Mouse (Mus musculus) forebrain, embryonic 10.5 days (tissue): Measurements from ENCODE around the gene Rpl23a. TPM values are rescaled to one million over a fixed set of nuclear protein-coding genes. Genes with fewer than 3 reads are reported as not detected.
"Not testable (repeated sequence)": the region's sequence is repeated elsewhere in the genome, so short reads cannot be mapped to it uniquely, and the experiment has no call there.

Experiments used
- DNase-seq: peaks from one replicate; pipeline ENCODE4 v3.0.0-alpha.2; 2017; ENCODE audit warnings: low spot score; ENCODE audit errors: extremely low spot score
- H3K27ac ChIP-seq: fragments of 300-500 bp; sonication (generic); 2 replicates; pipeline ENCODE4 v1.5.1; 2016; ENCODE audit warnings: mild to moderate bottlenecking
- H3K27me3 ChIP-seq: fragments of 300-500 bp; sonication (generic); 2 replicates; pipeline ENCODE4 v1.6.1; 2016; ENCODE audit warnings: mild to moderate bottlenecking; ENCODE audit not compliant: poor library complexity, severe bottlenecking
- H3K36me3 ChIP-seq: fragments of 300-500 bp; sonication (generic); replicated peaks from 2 replicates; pipeline ENCODE4 v1.6.1; 2016; ENCODE audit warnings: mild to moderate bottlenecking, moderate library complexity
- H3K4me1 ChIP-seq: fragments of 300-500 bp; sonication (generic); 2 replicates; pipeline ENCODE4 v1.6.1; 2016
- H3K4me3 ChIP-seq: fragments of 300-500 bp; sonication (generic); 2 replicates; pipeline ENCODE4 v1.5.1; 2016; ENCODE audit warnings: mild to moderate bottlenecking, moderate library complexity
- H3K9me3 ChIP-seq: fragments of 300-500 bp; sonication (generic); 2 replicates; pipeline ENCODE4 v1.6.1; 2016; ENCODE audit warnings: mild to moderate bottlenecking, moderate library complexity
- WGBS: fragments of 180-500 bp; shearing (Covaris S2); methylation state at CpG from one replicate; pipeline ENCODE4 v1.1.7; 2016; 5-methylcytosine and 5-hydroxymethylcytosine counted together
- polyA plus RNA-seq: library from polyadenylated mRNA; unstranded; fragments of >200 nt; fragmentation: Nextera tagmentation; extraction: Ambion mirVana; gene quantifications from 2 replicates; pipeline ENCODE4 v1.2.1, GENCODE M21; 2016

Gene Rpl23a
- polyA plus RNA-seq, 1 experiment from 2014 or later = 1,073 TPM

- Histone ChIP-seq H3K4me3 (peak overlapping the region; percentile 56), H3K9me3 (no peaks in the 10 kb centered on the region), H3K4me1 (peaks cover 28% of the 10 kb centered on the region), H3K27ac (peak overlapping the region; percentile 75), H3K36me3 (peaks cover 38% of the 10 kb centered on the region), H3K27me3 (no peaks in the 10 kb centered on the region)
- WGBS = 62% methylated on average over 23 of the region's 23 CpGs
- DNase-seq = no peak
These were observed 11.9 kb upstream of the Rpl23a start for GRCm38 (mm10) chr11:78195101-78195863.

GRCm38 (mm10) chr11:78194411-78195100 lies 11.2 kb upstream of the Rpl23a start:
- WGBS = 3% methylated on average over 30 of the region's 30 CpGs

GRCm38 (mm10) chr11:78193113-78193512 lies 9.7 kb upstream of the Rpl23a start, which contains the start of gene Proca1:
Proca1 (plus strand) TSS chr11:78193392.
- H3K27me3 ChIP-seq = no peaks in the 10 kb centered on the region
- 93% methylated on average over 1 of the region's 1 CpGs for WGBS
- H3K9me3 ChIP-seq = no peaks in the 10 kb centered on the region
- H3K4me1 ChIP-seq = peaks cover 49% of the 10 kb centered on the region
- no peak for DNase-seq
- no peak within 1 kb of the TSS for H3K27ac ChIP-seq
- peaks cover 43% of the 10 kb centered on the region for H3K36me3 ChIP-seq
- H3K4me3 ChIP-seq = peak within 1 kb of the TSS; percentile 56

More at GRCm38 (mm10) chr11:78194411-78195100, 11.2 kb upstream of the Rpl23a start:
- Histone ChIP-seq H3K27ac (peak overlapping the region; percentile 75), H3K36me3 (peaks cover 43% of the 10 kb centered on the region), H3K4me3 (peak overlapping the region; percentile 56), H3K9me3 (no peaks in the 10 kb centered on the region), H3K4me1 (peaks cover 35% of the 10 kb centered on the region), H3K27me3 (no peaks in the 10 kb centered on the region)
- peak; percentile 79 for DNase-seq

DNA sequence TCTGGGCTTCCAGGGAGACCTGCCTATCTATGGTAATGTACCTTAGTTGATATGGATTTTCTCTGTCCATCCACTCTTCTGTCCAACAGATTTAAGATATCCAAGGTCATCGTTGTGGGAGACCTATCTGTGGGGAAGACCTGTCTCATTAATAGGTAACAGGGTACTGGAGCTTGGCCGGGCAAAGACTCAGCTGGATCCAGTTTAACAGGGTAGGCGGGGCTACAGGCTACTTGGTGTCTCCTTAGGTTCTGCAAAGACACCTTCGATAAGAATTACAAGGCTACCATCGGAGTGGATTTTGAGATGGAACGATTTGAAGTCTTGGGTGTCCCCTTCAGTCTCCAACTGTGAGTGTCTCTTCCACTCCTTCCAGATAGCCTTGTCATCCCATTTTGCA lies 6.7 kb upstream of the Rpl23a start:
- no peaks in the 10 kb centered on the region for H3K9me3 ChIP-seq
- H3K36me3 ChIP-seq = peaks cover 43% of the 10 kb centered on the region
- 64% methylated on average over 6 of the region's 6 CpGs for WGBS
- peak overlapping the region; percentile 99 for H3K27ac ChIP-seq
- H3K27me3 ChIP-seq = no peaks in the 10 kb centered on the region
- peak overlapping the region; percentile 81 for H3K4me3 ChIP-seq
- H3K4me1 ChIP-seq = peaks cover 44% of the 10 kb centered on the region
- DNase-seq = no peak

- H3K36me3 ChIP-seq = peaks cover 43% of the 10 kb centered on the region
- under 1% methylated on average over 42 of the region's 42 CpGs for WGBS
- no peaks in the 10 kb centered on the region for H3K27me3 ChIP-seq
- peak overlapping the region; percentile 99 for H3K27ac ChIP-seq
- no peaks in the 10 kb centered on the region for H3K9me3 ChIP-seq
- peaks cover 38% of the 10 kb centered on the region for H3K4me1 ChIP-seq
- DNase-seq = peak; percentile 93
- H3K4me3 ChIP-seq = peak overlapping the region; percentile 81
These were observed 6.1 kb upstream of the Rpl23a start for GRCm38 (mm10) chr11:78189234-78190040.

- Histone ChIP-seq H3K27me3 (no peaks in the 10 kb centered on the region), H3K4me1 (peaks cover 38% of the 10 kb centered on the region), H3K27ac (peak within 1 kb of the TSS; percentile 99), H3K4me3 (peak within 1 kb of the TSS; percentile 81), H3K36me3 (peaks cover 36% of the 10 kb centered on the region), H3K9me3 (no peaks in the 10 kb centered on the region)
- WGBS = under 1% methylated on average over 80 of the region's 80 CpGs
- peak; percentile 86 for DNase-seq
These were observed 5.2 kb upstream of the Rpl23a start, which contains the start of gene Rab34 for GRCm38 (mm10) chr11:78188331-78189233. Rab34 (plus strand) TSS chr11:78188430.

DNA sequence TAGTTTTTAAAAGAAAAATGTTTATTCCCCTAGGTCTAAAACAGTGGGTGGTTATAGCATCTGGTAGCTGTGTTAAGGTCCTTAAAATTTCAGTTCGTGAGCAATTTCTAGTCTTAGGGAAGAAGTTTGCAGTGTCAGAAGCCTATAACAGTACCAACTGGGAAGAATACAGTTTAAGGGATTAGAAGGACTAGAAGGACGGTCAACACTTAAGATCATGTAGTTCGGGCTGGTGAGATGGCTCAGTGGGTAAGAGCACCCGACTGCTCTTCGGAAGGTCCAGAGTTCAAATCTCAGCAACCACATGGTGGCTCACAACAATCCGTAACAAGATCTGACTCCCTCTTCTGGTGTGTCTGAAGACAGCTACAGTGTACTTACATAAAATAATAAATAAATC lies 1.3 kb upstream of the Rpl23a start:
- peaks cover 56% of the 10 kb centered on the region for H3K4me1 ChIP-seq
- 93% methylated on average over 6 of the region's 6 CpGs for whole genome bisulfite sequencing

DNA sequence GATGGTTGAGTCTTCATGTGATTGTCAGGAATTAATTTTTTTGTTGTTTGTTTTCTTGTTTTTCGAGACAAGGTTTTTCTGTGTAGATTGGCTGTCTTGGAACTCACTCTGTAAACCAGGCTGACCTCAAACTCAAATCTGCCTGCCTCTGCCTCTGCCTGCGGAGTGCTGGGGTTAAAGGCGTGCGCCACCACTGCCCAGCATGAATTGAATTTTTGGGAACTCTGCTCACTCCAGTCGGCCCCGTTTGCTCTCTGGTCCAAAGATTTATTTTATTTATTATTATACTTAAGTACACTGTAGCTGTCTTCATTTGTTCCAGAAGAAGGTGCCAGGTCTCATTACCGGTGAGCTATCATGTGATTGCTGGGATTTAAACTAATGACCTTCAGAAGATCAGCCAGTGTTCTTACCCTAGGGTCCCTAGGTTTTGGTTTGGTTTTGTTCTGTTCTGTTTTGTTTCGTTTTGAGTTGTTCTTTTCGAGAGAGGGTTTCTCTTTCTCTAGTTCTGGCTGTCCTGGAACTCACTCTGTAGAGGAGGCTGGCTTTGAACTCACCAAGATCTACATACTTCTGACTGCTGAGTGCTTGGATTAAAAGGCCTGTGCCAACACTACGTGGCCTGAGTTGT lies 615 bp upstream of the Rpl23a start:
- H3K9me3 ChIP-seq = no peaks in the 10 kb centered on the region
- peak overlapping the region; percentile 96 for H3K4me3 ChIP-seq
- H3K27ac ChIP-seq = peak overlapping the region; percentile 99
- no peak for DNase-seq
- H3K27me3 ChIP-seq = no peaks in the 10 kb centered on the region
- H3K36me3 ChIP-seq = peaks cover 36% of the 10 kb centered on the region
- H3K4me1 ChIP-seq = peaks cover 56% of the 10 kb centered on the region
- WGBS = 60% methylated on average over 10 of the region's 10 CpGs

More for the DNA sequence above, 1.3 kb upstream of the Rpl23a start:
- not testable (repeated sequence) for H3K9me3 ChIP-seq, H3K27ac ChIP-seq, DNase-seq, H3K4me3 ChIP-seq, H3K27me3 ChIP-seq
- peaks cover 29% of the 10 kb centered on the region for H3K36me3 ChIP-seq

- WGBS = 13% methylated on average over 7 of the region's 7 CpGs
- Histone ChIP-seq H3K4me3 (peak overlapping the region; percentile 96), H3K4me1 (peaks cover 57% of the 10 kb centered on the region)
These were observed 934 bp downstream of the Rpl23a start for GRCm38 (mm10) chr11:78182450-78182849.

GRCm38 (mm10) chr11:78181830-78182357 lies 1.5 kb downstream of the Rpl23a start:
- Histone ChIP-seq H3K4me1 (peaks cover 63% of the 10 kb centered on the region), H3K9me3 (no peaks in the 10 kb centered on the region), H3K4me3 (peak overlapping the region; percentile 96), H3K36me3 (peaks cover 38% of the 10 kb centered on the region), H3K27ac (peak overlapping the region; percentile 99), H3K27me3 (no peaks in the 10 kb centered on the region)
- DNase-seq = no peak
- WGBS = 57% methylated on average over 2 of the region's 2 CpGs

More at GRCm38 (mm10) chr11:78182450-78182849, 934 bp downstream of the Rpl23a start:
- H3K36me3 ChIP-seq = peaks cover 38% of the 10 kb centered on the region
- no peaks in the 10 kb centered on the region for H3K9me3 ChIP-seq
- H3K27ac ChIP-seq = peak overlapping the region; percentile 99
- no peak for DNase-seq
- no peaks in the 10 kb centered on the region for H3K27me3 ChIP-seq

DNA sequence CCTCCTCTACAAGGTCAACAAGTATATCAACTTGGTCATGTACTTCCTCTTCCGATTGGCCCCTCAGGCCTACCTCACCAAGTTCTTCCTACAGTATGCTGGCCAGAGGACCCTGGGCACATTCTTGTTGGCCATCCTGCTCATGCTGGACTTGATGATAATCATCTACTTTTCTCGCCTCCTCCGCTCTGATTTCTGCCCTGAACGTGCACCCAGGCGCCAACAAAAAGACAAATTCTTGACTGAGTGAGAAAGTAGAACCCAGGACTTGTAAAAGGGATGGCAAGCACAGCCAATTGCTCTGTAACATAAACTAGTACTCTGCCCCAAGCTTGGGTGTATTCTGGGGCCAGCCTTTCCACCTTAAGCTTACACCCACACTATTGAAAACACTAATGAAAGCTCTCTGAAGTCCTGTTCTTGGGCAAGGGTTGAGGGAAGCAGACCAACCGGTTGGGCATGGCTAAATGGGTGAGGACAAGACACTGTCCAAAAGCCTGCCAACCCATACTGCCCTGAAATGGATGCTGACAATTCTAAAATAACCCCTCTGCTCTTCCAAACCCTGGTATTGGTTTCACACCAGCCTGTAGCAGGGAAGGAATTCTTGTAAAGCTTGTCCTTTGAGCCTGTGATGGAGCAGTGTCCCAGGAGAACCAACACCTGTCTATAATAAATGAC lies 3.2 kb downstream of the Rpl23a start:
- peak overlapping the region; percentile 61 for H3K4me3 ChIP-seq
- H3K9me3 ChIP-seq = no peaks in the 10 kb centered on the region
- no peak overlapping the region for H3K27ac ChIP-seq
- H3K4me1 ChIP-seq = peaks cover 71% of the 10 kb centered on the region
- WGBS = 77% methylated on average over 6 of the region's 6 CpGs
- peaks cover 38% of the 10 kb centered on the region for H3K36me3 ChIP-seq
- H3K27me3 ChIP-seq = no peaks in the 10 kb centered on the region
- DNase-seq = no peak
